Mouse (Mus musculus) cerebellum, adult 2 months (tissue): ENCODE measurements around the gene Ptpn4.

Experiments
- CTCF ChIP-seq: fragments of 200-500 bp; IDR thresholded peaks from 2 replicates; pipeline ENCODE4 v1.5.1; 2011; ENCODE audit warnings: low read depth, mild to moderate bottlenecking, control low read depth, low read length, moderate library complexity, borderline replicate concordance; ENCODE audit not compliant: insufficient read depth
- POLR2A ChIP-seq: fragments of 200-500 bp; IDR thresholded peaks from 2 replicates; pipeline ENCODE4 v1.6.1; 2011; ENCODE audit warnings: low read length, control low read depth, borderline replicate concordance; ENCODE audit not compliant: insufficient read depth

- TF ChIP-seq CTCF: no peak
- no peak for TF ChIP-seq POLR2A
These were observed 191.1 kb downstream of the Ptpn4 start for GRCm38 (mm10) chr1:119646356-119646755.
